Mouse (Mus musculus) MEL (cell line): ENCODE measurements at regions not wholly inside any gene's neighbourhood (a gene's known extent, or its start where the extent isn't known, plus 50 kb on each side); places are given as distances from the start of the nearest gene placed in this dataset.

ENCODE experiments used
- DNase-seq: peaks from one replicate; pipeline ENCODE4 v3.0.0; 2011; ENCODE audit warnings: low read depth, low spot score
- H3K27ac ChIP-seq: 2 replicates; pipeline ENCODE4 v1.5.1; 2012; ENCODE audit warnings: low read depth, mild to moderate bottlenecking, control low read depth, low read length, moderate library complexity; ENCODE audit not compliant: control insufficient read depth
- H3K27me3 ChIP-seq, 2 experiments: fragments of 150-350 bp in 1 of 2; sonication (generic) in 1 of 2; 2 replicates each; pipeline ENCODE4 v1.6.1; 2012; ENCODE audit warnings: low read length in 2 of 2, mild to moderate bottlenecking in 2 of 2, improper control_type of control experiment in 1 of 2, moderate library complexity in 1 of 2; ENCODE audit not compliant: insufficient read depth in 2 of 2, control insufficient read depth in 1 of 2
- H3K36me3 ChIP-seq, 2 experiments: 2 replicates each; pipeline ENCODE4 v1.6.1; 2012 to 2014; ENCODE audit warnings: low read length in 2 of 2, improper control_type of control experiment in 1 of 2, inconsistent platforms in 1 of 2, mild to moderate bottlenecking in 1 of 2; ENCODE audit not compliant: insufficient read depth in 2 of 2, control insufficient read depth in 1 of 2
- H3K4me1 ChIP-seq, 2 experiments: fragments of 150-350 bp in 1 of 2; sonication (generic) in 1 of 2; 2 replicates each; pipeline ENCODE4 v1.6.1; 2012; ENCODE audit warnings: low read length in 2 of 2, improper control_type of control experiment in 1 of 2, mild to moderate bottlenecking in 1 of 2; ENCODE audit not compliant: insufficient read depth in 2 of 2, control insufficient read depth in 1 of 2
- H3K4me3 ChIP-seq, 2 experiments: fragments of 150-350 bp in 1 of 2; sonication (generic) in 1 of 2; 2 replicates each; pipeline ENCODE4 v1.5.1; 2012; ENCODE audit warnings: low read depth in 2 of 2, low read length in 2 of 2, mild to moderate bottlenecking in 2 of 2, moderate library complexity in 2 of 2, control low read depth in 1 of 2, improper control_type of control experiment in 1 of 2; ENCODE audit not compliant: control insufficient read depth in 1 of 2, insufficient read depth in 1 of 2
- H3K79me2 ChIP-seq: 2 replicates; pipeline ENCODE4 v1.6.1; 2012; ENCODE audit warnings: mild to moderate bottlenecking, low read length, moderate library complexity; ENCODE audit not compliant: control insufficient read depth, poor library complexity, insufficient read depth
- H3K9ac ChIP-seq: 2 replicates; pipeline ENCODE4 v1.6.1; 2012; ENCODE audit warnings: low read depth, mild to moderate bottlenecking, control low read depth, low read length, moderate library complexity; ENCODE audit not compliant: control insufficient read depth, poor library complexity, severe bottlenecking
- H3K9me3 ChIP-seq: fragments of 150-350 bp; sonication (generic); replicated peaks from 2 replicates; pipeline ENCODE4 v1.6.1; 2012; ENCODE audit warnings: mild to moderate bottlenecking, low read length, improper control_type of control experiment, moderate library complexity; ENCODE audit not compliant: insufficient read depth
- BHLHE40 ChIP-seq: IDR thresholded peaks from 2 replicates; pipeline ENCODE4 v1.6.1; 2012; ENCODE audit warnings: low read depth, mild to moderate bottlenecking, inconsistent platforms, low read length, improper control_type of control experiment, borderline replicate concordance
- CHD1 ChIP-seq: IDR thresholded peaks from 2 replicates; pipeline ENCODE4 v1.6.1; 2012; ENCODE audit warnings: low read depth, mild to moderate bottlenecking, inconsistent platforms, low read length, improper control_type of control experiment
- E2F4 ChIP-seq: IDR thresholded peaks from 2 replicates; pipeline ENCODE4 v1.6.1; 2011; ENCODE audit warnings: low read depth, low read length, improper control_type of control experiment, borderline replicate concordance
- ETS1 ChIP-seq: IDR thresholded peaks from 2 replicates; pipeline ENCODE4 v1.6.1; 2012; ENCODE audit warnings: low read depth, mild to moderate bottlenecking, inconsistent platforms, low read length, improper control_type of control experiment, moderate library complexity
- HCFC1 ChIP-seq: IDR thresholded peaks from 2 replicates; pipeline ENCODE4 v1.6.1; 2012; ENCODE audit warnings: low read depth, mild to moderate bottlenecking, inconsistent platforms, low read length, improper control_type of control experiment, moderate library complexity
- JUND ChIP-seq: IDR thresholded peaks from 2 replicates; pipeline ENCODE4 v1.6.1; 2011; ENCODE audit warnings: low read depth, mild to moderate bottlenecking, improper control_type of control experiment, low read length
- MAFK ChIP-seq: IDR thresholded peaks from 2 replicates; pipeline ENCODE4 v1.6.1; 2011; ENCODE audit warnings: low read depth, mild to moderate bottlenecking, low read length, improper control_type of control experiment, borderline replicate concordance
- MAX ChIP-seq: IDR thresholded peaks from 2 replicates; pipeline ENCODE4 v1.6.1; 2011; ENCODE audit warnings: low read length, improper control_type of control experiment
- MEF2A ChIP-seq: IDR thresholded peaks from 2 replicates; pipeline ENCODE4 v1.6.1; 2014; ENCODE audit warnings: low read depth, mild to moderate bottlenecking, inconsistent platforms, low read length, improper control_type of control experiment; ENCODE audit not compliant: poor library complexity, insufficient replicate concordance, severe bottlenecking; ENCODE audit errors: extremely low read depth
- MXI1 ChIP-seq: IDR thresholded peaks from 2 replicates; pipeline ENCODE4 v1.6.1; 2011; ENCODE audit warnings: mild to moderate bottlenecking, low read depth, low read length, improper control_type of control experiment
- MYC ChIP-seq: IDR thresholded peaks from 2 replicates; pipeline ENCODE4 v1.6.1; 2011; ENCODE audit warnings: low read depth, mild to moderate bottlenecking, low read length, improper control_type of control experiment, moderate library complexity
- NELFE ChIP-seq: IDR thresholded peaks from 2 replicates; pipeline ENCODE4 v1.6.1; 2011; ENCODE audit warnings: low read depth, low read length, improper control_type of control experiment
- NRF1 ChIP-seq: IDR thresholded peaks from 2 replicates; pipeline ENCODE4 v1.6.1; 2014; ENCODE audit warnings: low read depth, mild to moderate bottlenecking, inconsistent platforms, low read length, improper control_type of control experiment, moderate library complexity; ENCODE audit not compliant: poor library complexity, insufficient read depth, severe bottlenecking
- POLR2A ChIP-seq, 2 experiments: IDR thresholded peaks; 2 replicates each; pipeline ENCODE4 v1.6.1; 2011 to 2012; ENCODE audit warnings: low read length in 2 of 2, mild to moderate bottlenecking in 2 of 2, control low read depth in 1 of 2, improper control_type of control experiment in 1 of 2, low read depth in 1 of 2, moderate library complexity in 1 of 2; ENCODE audit not compliant: control insufficient read depth in 1 of 2, insufficient read depth in 1 of 2, poor library complexity in 1 of 2
- RCOR1 ChIP-seq: IDR thresholded peaks from 2 replicates; pipeline ENCODE4 v1.6.1; 2012; ENCODE audit warnings: low read depth, mild to moderate bottlenecking, inconsistent platforms, low read length, improper control_type of control experiment
- SIN3A ChIP-seq: IDR thresholded peaks from 2 replicates; pipeline ENCODE4 v1.6.1; 2012; ENCODE audit warnings: low read length, improper control_type of control experiment, inconsistent platforms
- SMC3 ChIP-seq: IDR thresholded peaks from 2 replicates; pipeline ENCODE4 v1.6.1; 2011; ENCODE audit warnings: low read depth, low read length, improper control_type of control experiment
- TAL1 ChIP-seq: IDR thresholded peaks from 2 replicates; pipeline ENCODE4 v1.6.1; 2012; ENCODE audit warnings: mild to moderate bottlenecking, inconsistent platforms, low read length, moderate library complexity, mixed read lengths
- TBP ChIP-seq: IDR thresholded peaks from 2 replicates; pipeline ENCODE4 v1.8.0; 2011; ENCODE audit warnings: low read depth, low read length, improper control_type of control experiment
- TCF12 ChIP-seq: IDR thresholded peaks from 2 replicates; pipeline ENCODE4 v1.6.1; 2014; ENCODE audit warnings: low read depth, mild to moderate bottlenecking, inconsistent platforms, low read length, improper control_type of control experiment, moderate library complexity
- ZKSCAN1 ChIP-seq: IDR thresholded peaks from 2 replicates; pipeline ENCODE4 v1.6.1; 2012; ENCODE audit warnings: low read depth, mild to moderate bottlenecking, inconsistent platforms, low read length, improper control_type of control experiment, moderate library complexity
- ZNF384 ChIP-seq: IDR thresholded peaks from 2 replicates; pipeline ENCODE4 v1.6.1; 2012; ENCODE audit warnings: low read depth, mild to moderate bottlenecking, inconsistent platforms, low read length, improper control_type of control experiment

DNA sequence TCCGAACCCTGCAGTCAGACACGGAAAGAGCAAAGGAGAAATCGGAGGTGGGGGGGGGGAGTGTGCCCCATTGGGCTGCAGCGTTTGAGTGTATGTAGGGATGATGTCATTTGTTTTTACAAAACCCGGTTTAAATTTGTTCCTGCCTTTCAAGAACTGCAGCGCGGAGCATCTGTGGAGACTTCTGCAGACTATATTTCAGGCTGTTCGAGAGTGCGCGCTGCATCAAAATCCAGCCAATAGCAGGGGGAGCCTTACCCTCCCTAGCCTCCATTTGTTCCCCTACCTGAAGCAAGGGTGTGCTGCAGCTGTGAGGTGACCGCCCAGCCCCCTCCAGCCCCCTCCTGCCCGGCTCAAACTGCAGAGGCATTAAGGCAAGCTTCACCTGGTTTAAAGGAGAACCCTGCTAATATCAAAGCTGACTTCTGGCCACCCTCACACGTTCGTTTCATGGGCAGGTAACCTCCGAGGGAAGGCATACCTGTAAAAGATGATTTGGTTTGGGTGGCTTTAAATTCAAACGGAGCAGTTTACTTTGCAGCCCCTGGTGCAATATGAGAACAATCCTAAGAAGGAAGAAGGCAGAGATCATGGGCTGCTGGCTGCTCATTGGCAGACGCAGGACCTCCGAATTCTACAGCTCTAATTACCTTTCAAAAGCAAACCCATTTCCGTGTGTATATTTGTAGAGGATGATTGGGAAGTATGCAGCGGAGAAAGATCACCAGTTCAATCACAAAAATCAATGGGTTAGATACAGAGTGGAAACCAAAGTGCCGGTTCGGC lies 193.3 kb upstream of the Klf12 start:
- no peaks in the 10 kb centered on the region for H3K36me3 ChIP-seq
- no peaks in the 10 kb centered on the region for H3K79me2 ChIP-seq
- no peak for TF ChIP-seq RCOR1
- TF ChIP-seq SMC3 = no peak
- no peak for TF ChIP-seq MXI1
- no peak for TF ChIP-seq ZNF384
- no peak for TF ChIP-seq NRF1
- no peak for TF ChIP-seq SIN3A
- TF ChIP-seq JUND = no peak
- no peak for TF ChIP-seq HCFC1
- TF ChIP-seq POLR2A (IDR thresholded peaks at IDR 0.05; ENCODE audit: control insufficient read depth in 1 of 2, insufficient read depth in 1 of 2, low read depth in 1 of 2, low read length in 2 of 2, poor library complexity in 1 of 2) = no peak
- no peak for TF ChIP-seq E2F4
- no peak for TF ChIP-seq TCF12
- no peak for TF ChIP-seq CHD1
- no peak for TF ChIP-seq MYC
- TF ChIP-seq MEF2A = no peak
- no peak for TF ChIP-seq ETS1
- no peak for TF ChIP-seq MAFK
- TF ChIP-seq TBP = no peak
- TF ChIP-seq MAX = no peak
- no peak for TF ChIP-seq TAL1
- TF ChIP-seq NELFE = no peak
- H3K27me3 ChIP-seq = no peaks in the 10 kb centered on the region
- DNase-seq = no peak
- no peaks in the 10 kb centered on the region for H3K4me1 ChIP-seq
- no peak overlapping the region for H3K4me3 ChIP-seq
- no peaks in the 10 kb centered on the region for H3K9me3 ChIP-seq
- H3K9ac ChIP-seq = no peak overlapping the region
- no peak overlapping the region for H3K27ac ChIP-seq

DNA sequence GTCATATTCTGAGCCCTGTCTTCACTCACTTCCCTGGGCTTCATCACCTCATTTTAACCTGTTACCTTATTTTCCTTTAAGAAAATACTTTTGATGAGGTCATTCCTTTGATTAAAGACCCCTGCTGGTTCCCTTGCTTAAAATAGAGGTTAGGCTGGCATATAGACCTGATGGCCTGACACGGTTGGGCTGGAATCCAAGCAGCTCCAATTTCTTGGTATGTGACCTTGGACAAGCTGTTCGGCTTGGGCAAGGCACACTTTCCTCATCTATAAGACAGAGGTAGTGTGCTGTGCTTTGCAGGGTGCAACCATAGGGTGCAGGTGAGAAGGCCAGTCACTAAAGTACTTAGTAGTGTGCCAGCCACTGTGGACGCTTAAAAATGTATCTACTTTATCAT lies 183.8 kb upstream of the Klf12 start:
- H3K27ac ChIP-seq = no peak overlapping the region
- H3K9ac ChIP-seq = no peak overlapping the region
- no peaks in the 10 kb centered on the region for H3K36me3 ChIP-seq
- no peaks in the 10 kb centered on the region for H3K9me3 ChIP-seq
- H3K4me3 ChIP-seq = no peak overlapping the region
- H3K27me3 ChIP-seq = no peaks in the 10 kb centered on the region
- TF ChIP-seq NRF1 (no peak), BHLHE40 (no peak), RCOR1 (no peak), ZKSCAN1 (no peak), SIN3A (no peak), MAFK (no peak)
- TF ChIP-seq, all 39 proteins: peak for 0
- no peak for DNase-seq
- no peaks in the 10 kb centered on the region for H3K79me2 ChIP-seq
- no peaks in the 10 kb centered on the region for H3K4me1 ChIP-seq
